Mouse (Mus musculus): ENCODE measurements around the gene Pawr. TPM values are rescaled to one million over a fixed set of nuclear protein-coding genes. Genes with fewer than 3 reads are reported as not detected.

Gene Pawr
- polyA plus RNA-seq, 1 experiment from 2014 or later: 9.9 TPM

DNA sequence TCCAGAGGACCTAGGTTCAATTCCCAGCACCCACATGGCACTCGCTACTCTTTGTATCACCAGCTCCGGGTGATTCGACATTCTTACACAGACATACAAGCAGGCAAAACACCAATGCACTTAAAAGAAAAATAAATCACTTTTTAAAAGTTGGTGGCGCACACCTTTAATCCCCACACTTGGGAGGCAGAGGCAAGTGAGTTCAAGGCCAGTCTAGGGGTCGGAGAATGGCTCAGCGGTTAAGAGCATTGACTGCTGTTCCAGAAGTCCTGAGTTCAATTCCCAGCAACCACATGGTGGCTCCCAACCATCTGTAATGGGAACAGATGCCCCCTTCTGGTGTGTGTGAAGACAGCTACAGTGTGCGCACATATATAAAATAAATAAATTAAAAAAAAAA is 16.7 kb upstream of the Pawr start:
- H3K36me3 ChIP-seq: no peaks in the 10 kb centered on the region
- 91% methylated on average over 7 of the region's 7 CpGs for WGBS
- no peak overlapping the region for H3K27ac ChIP-seq (replicated peaks)
- H3K27me3 ChIP-seq (replicated peaks): no peaks in the 10 kb centered on the region
- H3K4me3 ChIP-seq: no peak overlapping the region
- ATAC-seq (ENCODE audit: extremely low read depth, insufficient number of reproducible peaks, low FRiP score, low TSS enrichment): no peak
- H3K4me1 ChIP-seq: no peaks in the 10 kb centered on the region
- H3K4me2 ChIP-seq: no peak overlapping the region
- H3K9me3 ChIP-seq: no peaks in the 10 kb centered on the region
- H3K9ac ChIP-seq: no peak overlapping the region

DNA sequence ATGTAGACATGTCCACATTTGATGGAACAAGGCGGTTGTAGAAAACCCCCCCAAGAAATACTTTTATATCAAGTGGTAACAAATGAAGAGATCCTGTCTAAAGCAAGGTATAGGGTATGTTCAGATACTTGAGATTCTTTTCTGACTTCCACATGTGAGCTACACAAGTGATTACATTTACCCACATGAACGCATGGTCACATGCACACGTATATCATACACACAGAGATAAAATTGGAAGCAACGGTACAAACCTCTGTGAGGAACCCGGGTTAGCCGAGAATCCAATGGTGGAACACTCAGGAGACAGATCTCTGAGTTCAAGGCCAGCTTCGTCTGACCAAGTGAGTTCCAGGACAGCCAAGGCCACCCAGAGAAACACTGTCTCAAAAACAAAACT is 3.6 kb upstream of the Pawr start:
- H3K4me2 ChIP-seq: no peak overlapping the region
- H3K27ac ChIP-seq (replicated peaks): no peak overlapping the region
- no peaks in the 10 kb centered on the region for H3K36me3 ChIP-seq
- no peak for ATAC-seq (ENCODE audit: extremely low read depth, insufficient number of reproducible peaks, low FRiP score, low TSS enrichment)
- no peak overlapping the region for H3K9ac ChIP-seq
- no peak overlapping the region for H3K4me3 ChIP-seq
- H3K27me3 ChIP-seq (replicated peaks): peaks cover 15% of the 10 kb centered on the region
- peaks cover 8% of the 10 kb centered on the region; the same call in 1 of the 2 replicates for H3K4me1 ChIP-seq
- no peaks in the 10 kb centered on the region for H3K9me3 ChIP-seq
- WGBS: 77% methylated on average over 7 of the region's 7 CpGs

DNA sequence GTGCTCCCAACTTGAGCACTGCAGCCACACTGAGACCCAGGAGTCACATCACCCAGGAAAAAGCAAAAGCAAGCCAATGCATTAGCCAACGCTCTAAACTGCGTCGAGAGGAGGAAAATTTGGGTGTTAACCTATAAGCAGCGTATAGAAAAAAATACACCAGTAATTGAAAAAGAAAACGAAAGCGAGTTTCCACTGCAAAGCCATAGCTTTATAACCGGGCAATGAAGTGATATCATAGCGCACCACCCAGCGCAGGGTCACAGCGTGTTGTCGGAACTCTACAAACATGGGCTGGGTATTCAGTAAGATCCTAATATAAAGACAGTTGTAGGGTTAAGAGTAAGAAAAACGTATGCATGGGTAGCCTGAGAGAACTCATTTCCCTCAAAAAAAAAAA is 2.9 kb upstream of the Pawr start:
- Histone ChIP-seq H3K4me2 (no peak overlapping the region), H3K4me3 (no peak overlapping the region), H3K27me3 (replicated peaks) (peaks cover 15% of the 10 kb centered on the region), H3K4me1 (peaks cover 12% of the 10 kb centered on the region), H3K9me3 (no peaks in the 10 kb centered on the region), H3K36me3 (no peaks in the 10 kb centered on the region), H3K9ac (no peak overlapping the region), H3K27ac (replicated peaks) (no peak overlapping the region)
- no peak for ATAC-seq (ENCODE audit: extremely low read depth, insufficient number of reproducible peaks, low FRiP score, low TSS enrichment)
- 86% methylated on average over 12 of the region's 12 CpGs for WGBS

DNA sequence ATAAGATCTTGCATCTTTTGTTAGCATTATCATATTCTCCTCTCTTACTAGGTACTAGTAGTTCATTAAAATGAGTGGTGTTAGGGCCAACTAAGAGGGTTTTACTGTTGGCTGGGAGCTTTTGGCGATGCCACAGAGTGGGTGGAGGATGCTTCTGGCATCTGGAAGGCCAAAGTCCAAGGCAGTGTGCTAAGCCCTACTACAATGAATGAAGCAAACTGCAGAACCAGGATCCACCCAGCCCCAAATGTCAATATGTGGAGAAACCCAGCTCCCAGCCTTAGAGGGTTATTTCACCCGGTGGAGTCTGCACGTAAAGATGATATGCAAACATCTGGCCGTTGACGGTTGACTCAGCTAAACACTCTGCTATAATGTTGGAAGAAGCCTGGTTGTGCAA is 2.1 kb upstream of the Pawr start:
- 77% methylated on average over 5 of the region's 5 CpGs for WGBS
- ATAC-seq (ENCODE audit: extremely low read depth, insufficient number of reproducible peaks, low FRiP score, low TSS enrichment): no peak
- H3K9ac ChIP-seq: no peak overlapping the region
- peaks cover 17% of the 10 kb centered on the region for H3K4me1 ChIP-seq
- H3K4me3 ChIP-seq: no peak overlapping the region
- no peak overlapping the region for H3K27ac ChIP-seq (replicated peaks)
- H3K4me2 ChIP-seq: no peak overlapping the region
- no peaks in the 10 kb centered on the region for H3K9me3 ChIP-seq
- H3K27me3 ChIP-seq (replicated peaks): peaks cover 15% of the 10 kb centered on the region
- no peaks in the 10 kb centered on the region for H3K36me3 ChIP-seq

DNA sequence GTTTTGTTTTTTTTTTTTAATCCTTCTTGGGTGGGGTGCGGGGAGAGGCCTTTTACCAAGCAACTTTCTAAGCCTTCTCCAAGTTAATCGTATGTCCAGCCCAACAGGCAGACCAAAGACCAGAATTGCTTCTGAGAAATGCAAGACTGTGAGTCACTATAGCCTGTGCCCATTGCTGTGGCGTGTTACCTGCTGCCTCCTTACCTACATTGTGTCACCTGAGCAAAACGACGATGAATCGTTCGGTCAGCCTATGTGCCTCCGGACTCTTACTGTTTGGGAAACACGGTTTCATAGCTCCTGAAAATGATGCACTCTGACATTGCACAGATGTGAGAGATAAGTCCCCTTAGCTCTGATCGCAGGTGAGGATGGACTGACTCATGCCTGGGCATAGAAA is 957 bp upstream of the Pawr start:
- H3K4me2 ChIP-seq: peak overlapping the region; percentile 83
- peak overlapping the region; percentile 82 for H3K4me3 ChIP-seq
- no peak overlapping the region for H3K27ac ChIP-seq (replicated peaks)
- H3K9ac ChIP-seq: peak overlapping the region; percentile 93; the same call in 1 of the 2 replicates
- no peak for ATAC-seq (ENCODE audit: extremely low read depth, insufficient number of reproducible peaks, low FRiP score, low TSS enrichment)
- H3K9me3 ChIP-seq: no peaks in the 10 kb centered on the region
- peaks cover 5% of the 10 kb centered on the region for H3K36me3 ChIP-seq
- H3K27me3 ChIP-seq (replicated peaks): peaks cover 15% of the 10 kb centered on the region
- H3K4me1 ChIP-seq: peaks cover 18% of the 10 kb centered on the region
- 16% methylated on average over 10 of the region's 10 CpGs for WGBS

DNA sequence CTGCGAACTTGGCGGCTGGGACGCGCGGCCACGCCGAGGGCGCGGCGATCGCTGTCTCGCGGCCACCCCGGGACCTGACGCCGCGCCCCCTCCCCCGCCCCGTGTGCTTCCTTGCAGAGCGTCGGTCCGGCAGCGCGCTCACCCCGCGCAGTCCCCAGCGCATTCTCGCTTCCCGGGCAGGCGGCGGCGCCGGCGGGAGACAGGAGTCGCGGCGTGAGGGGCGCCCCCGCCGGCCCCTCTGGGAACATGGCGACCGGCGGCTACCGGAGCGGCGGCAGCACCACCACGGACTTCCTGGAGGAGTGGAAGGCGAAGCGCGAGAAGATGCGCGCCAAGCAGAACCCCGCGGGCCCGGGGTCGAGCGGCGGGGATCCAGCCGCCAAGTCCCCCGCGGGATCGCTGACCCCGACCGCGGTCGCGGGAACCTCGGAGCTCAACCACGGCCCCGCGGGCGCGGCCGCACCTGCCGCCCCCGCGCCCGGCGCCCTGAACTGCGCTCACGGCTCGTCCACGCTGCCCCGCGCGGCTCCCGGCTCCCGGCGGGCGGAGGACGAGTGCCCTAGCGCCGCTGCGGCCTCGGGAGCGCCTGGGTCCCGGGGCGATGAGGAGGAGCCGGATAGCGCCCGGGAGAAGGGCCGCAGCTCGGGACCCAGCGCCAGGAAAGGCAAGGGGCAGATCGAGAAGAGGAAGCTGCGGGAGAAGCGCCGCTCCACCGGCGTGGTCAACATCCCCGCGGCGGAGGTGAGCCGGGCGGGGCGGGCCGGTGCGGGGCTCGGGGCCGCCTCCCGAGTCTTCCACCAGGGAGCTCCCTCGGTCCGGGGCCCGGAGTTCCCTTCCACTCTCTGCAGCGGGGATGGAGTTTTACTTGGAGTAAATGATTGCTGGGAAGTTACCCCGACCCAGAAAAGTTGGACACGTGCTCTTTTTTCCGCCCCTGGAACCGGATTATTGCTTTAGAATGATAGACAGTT is 935 bp downstream of the Pawr start:
- ATAC-seq (ENCODE audit: extremely low read depth, insufficient number of reproducible peaks, low FRiP score, low TSS enrichment): peak; percentile 14
- peaks cover 33% of the 10 kb centered on the region for H3K4me1 ChIP-seq
- peaks cover 19% of the 10 kb centered on the region for H3K36me3 ChIP-seq
- peaks cover 15% of the 10 kb centered on the region for H3K27me3 ChIP-seq (replicated peaks)
- peak overlapping the region; percentile 83 for H3K4me2 ChIP-seq
- H3K9ac ChIP-seq: peak overlapping the region; percentile 93
- H3K4me3 ChIP-seq: peak overlapping the region; percentile 82
- H3K9me3 ChIP-seq: no peaks in the 10 kb centered on the region
- WGBS: under 1% methylated on average over 98 of the region's 129 CpGs
- peak overlapping the region; percentile 90 for H3K27ac ChIP-seq (replicated peaks)

DNA sequence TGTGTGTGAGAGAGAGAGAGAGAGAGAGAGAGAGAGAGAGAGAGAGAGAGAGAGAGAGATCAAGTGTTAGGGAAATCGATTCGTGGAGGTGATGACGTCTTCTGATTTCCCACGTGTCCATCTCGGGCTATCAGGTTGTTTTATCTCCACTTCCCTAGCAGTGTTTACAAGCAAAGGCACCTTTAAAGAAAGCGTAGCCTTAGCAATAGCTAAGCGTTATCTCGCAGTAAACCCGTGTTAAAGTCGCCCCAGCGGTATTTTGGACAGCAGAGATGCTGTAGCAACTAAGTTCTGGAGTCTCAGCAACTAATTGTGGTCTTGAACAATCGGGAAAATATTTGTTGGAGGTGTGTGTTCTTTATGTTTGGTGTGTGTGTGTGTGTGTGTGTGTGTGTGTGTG is 1.7 kb downstream of the Pawr start:
- ATAC-seq (ENCODE audit: extremely low read depth, insufficient number of reproducible peaks, low FRiP score, low TSS enrichment): no peak
- peaks cover 15% of the 10 kb centered on the region for H3K27me3 ChIP-seq (replicated peaks)
- no peaks in the 10 kb centered on the region for H3K9me3 ChIP-seq
- H3K4me3 ChIP-seq: peak overlapping the region; percentile 82
- H3K4me2 ChIP-seq: peak overlapping the region; percentile 83
- H3K27ac ChIP-seq (replicated peaks): no peak overlapping the region
- peaks cover 33% of the 10 kb centered on the region for H3K4me1 ChIP-seq
- peak overlapping the region; percentile 93 for H3K9ac ChIP-seq
- peaks cover 24% of the 10 kb centered on the region for H3K36me3 ChIP-seq
- 3% methylated on average over 12 of the region's 12 CpGs for WGBS

DNA sequence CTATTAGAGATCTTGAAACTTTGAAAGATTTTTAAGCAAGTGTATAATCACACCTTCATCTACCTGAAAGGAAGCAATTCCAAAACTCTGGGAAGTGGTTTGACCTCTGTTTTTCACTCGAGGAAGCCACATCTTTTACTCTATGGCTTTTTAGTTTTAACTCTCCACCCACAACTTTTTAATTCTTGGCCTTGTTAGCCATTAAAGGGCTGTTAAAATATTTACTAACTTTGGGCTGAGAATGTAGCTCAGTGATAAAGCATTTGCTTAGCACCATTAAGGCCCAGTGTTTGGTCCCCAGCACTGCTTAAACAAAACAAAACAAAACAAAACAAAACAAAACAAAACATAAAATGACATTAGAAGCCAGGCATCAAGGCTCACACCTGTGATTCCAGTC is 2.2 kb downstream of the Pawr start:
- Histone ChIP-seq H3K9ac (peak overlapping the region; percentile 93; the same call in 1 of the 2 replicates), H3K4me3 (peak overlapping the region; percentile 82), H3K4me1 (peaks cover 33% of the 10 kb centered on the region), H3K9me3 (no peaks in the 10 kb centered on the region), H3K4me2 (peak overlapping the region; percentile 83), H3K36me3 (peaks cover 24% of the 10 kb centered on the region), H3K27ac (replicated peaks) (no peak overlapping the region), H3K27me3 (replicated peaks) (peaks cover 15% of the 10 kb centered on the region)
- ATAC-seq (ENCODE audit: extremely low read depth, insufficient number of reproducible peaks, low FRiP score, low TSS enrichment): no peak
- WGBS: 20% methylated on average over 1 of the region's 1 CpGs

DNA sequence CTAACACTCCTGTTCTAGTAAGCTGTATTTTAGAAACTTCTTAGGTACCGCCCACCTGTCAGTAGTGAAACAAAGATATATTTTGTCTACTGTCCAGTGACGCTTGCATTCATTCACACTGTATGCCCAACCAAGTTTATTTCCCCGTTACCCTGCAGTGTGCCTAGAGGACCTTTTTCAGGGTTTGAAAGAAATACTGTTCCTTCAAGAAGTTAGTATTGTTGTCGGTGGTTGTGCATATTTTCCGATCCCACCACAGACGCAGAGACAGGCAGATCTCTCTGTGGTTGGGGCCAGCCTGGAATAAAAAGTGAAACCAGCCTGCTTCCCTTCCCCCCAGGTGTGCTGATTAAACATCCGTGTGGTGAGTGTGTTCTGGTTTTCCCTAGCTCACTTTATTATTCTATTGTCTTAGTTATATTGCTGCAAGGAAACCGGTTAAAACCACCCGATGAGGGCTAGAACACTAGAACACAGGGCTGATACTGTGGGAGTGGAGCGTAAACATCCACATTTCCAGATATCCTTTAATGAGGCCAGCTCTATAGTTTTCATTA is 3.9 kb downstream of the Pawr start:
- no peak overlapping the region for H3K4me2 ChIP-seq
- H3K36me3 ChIP-seq: peaks cover 24% of the 10 kb centered on the region
- H3K4me1 ChIP-seq: peaks cover 33% of the 10 kb centered on the region
- ATAC-seq (ENCODE audit: extremely low read depth, insufficient number of reproducible peaks, low FRiP score, low TSS enrichment): no peak
- no peak overlapping the region for H3K27ac ChIP-seq (replicated peaks)
- no peaks in the 10 kb centered on the region for H3K9me3 ChIP-seq
- H3K4me3 ChIP-seq: no peak overlapping the region
- H3K27me3 ChIP-seq (replicated peaks): peaks cover 4% of the 10 kb centered on the region; the same call in 1 of the 2 replicates
- no peak overlapping the region for H3K9ac ChIP-seq
- WGBS: 87% methylated on average over 10 of the region's 10 CpGs

DNA sequence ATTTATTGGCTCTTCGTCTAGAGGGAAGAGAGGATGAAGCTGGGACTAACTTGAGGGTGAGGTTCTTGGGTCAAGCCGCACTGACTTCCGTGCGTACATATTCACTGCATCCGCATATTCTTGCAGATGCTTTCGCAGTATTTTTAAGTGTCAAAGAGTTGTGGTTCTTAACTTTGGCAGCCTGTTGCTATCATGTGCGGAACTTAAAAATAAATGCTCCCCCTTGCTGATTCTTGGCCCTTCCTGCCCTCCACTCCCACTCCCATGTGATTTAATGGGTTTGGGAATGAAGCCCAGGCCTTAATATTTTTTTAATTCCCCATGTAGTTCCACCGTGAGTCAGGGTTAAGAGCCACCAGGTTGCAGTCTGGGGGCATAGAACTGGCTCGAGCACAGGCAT is 4.7 kb downstream of the Pawr start:
- no peak overlapping the region for H3K4me3 ChIP-seq
- WGBS: 79% methylated on average over 9 of the region's 9 CpGs
- H3K9me3 ChIP-seq: no peaks in the 10 kb centered on the region
- peaks cover 26% of the 10 kb centered on the region for H3K4me1 ChIP-seq
- no peaks in the 10 kb centered on the region for H3K27me3 ChIP-seq (replicated peaks)
- no peak overlapping the region for H3K4me2 ChIP-seq
- H3K27ac ChIP-seq (replicated peaks): no peak overlapping the region
- H3K36me3 ChIP-seq: peaks cover 25% of the 10 kb centered on the region
- ATAC-seq (ENCODE audit: extremely low read depth, insufficient number of reproducible peaks, low FRiP score, low TSS enrichment): no peak
- no peak overlapping the region for H3K9ac ChIP-seq

DNA sequence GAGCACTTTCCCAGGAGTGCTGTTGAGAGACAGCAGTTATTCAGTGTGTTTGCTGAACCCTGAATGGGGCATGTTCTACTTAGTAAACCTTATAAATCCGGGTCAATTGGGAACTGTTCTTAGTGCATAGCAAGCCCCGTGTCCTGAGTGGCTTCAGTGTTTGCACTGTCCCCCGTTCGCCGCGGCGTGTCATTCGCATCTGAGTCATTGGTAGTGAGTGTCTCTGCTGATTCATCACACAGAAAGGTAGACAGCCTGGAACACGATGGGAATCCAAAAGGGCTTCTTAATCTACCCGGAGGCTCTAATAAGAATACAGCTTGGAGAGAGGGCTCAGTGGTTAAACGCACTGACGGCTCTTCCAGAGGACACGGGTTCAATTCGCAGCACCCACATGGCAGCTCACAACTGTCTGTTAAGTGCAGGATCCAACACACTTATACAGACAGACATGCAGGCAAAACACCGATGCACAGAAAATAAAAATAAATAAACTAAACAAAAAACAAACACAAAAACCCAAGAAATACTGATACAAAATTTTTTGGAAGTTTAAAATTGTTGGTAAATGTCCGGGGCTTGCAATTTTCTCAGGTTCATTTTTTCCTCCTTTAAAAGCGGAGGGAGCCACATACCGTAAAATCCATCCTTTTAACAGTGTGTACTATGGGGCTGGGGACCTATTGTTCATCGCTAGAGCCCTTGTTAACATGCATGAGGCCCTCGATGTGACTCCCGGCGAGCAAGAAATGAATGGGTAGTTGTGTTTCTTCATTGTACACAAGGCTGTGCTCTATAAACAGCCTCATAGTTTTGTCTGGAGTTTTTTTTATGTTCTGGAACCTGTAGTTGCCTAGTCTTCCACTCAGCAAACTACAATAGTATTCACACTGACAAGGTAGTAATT is 6.4 kb downstream of the Pawr start:
- no peak overlapping the region for H3K4me2 ChIP-seq
- no peak overlapping the region for H3K4me3 ChIP-seq
- no peak for ATAC-seq (ENCODE audit: extremely low read depth, insufficient number of reproducible peaks, low FRiP score, low TSS enrichment)
- H3K27ac ChIP-seq (replicated peaks): no peak overlapping the region
- no peaks in the 10 kb centered on the region for H3K9me3 ChIP-seq
- peaks cover 25% of the 10 kb centered on the region for H3K4me1 ChIP-seq
- peaks cover 36% of the 10 kb centered on the region for H3K36me3 ChIP-seq
- no peak overlapping the region for H3K9ac ChIP-seq
- 89% methylated on average over 22 of the region's 22 CpGs for WGBS
- no peaks in the 10 kb centered on the region for H3K27me3 ChIP-seq (replicated peaks)

All from heart, embryonic 13.5 days (tissue).